Mouse (Mus musculus) hindbrain, embryonic 12.5 days (tissue): ENCODE data around the gene Dcaf15. TPM values are rescaled to one million over a fixed set of nuclear protein-coding genes. Genes with fewer than 3 reads are reported as not detected.

Source experiments
- ATAC-seq: fragments of 200-750 bp; cut with Nextera tagmentation; 2 replicates; pipeline ENCODE4 v1.8.0; 2017; ENCODE audit warnings: moderate TSS enrichment; ENCODE audit not compliant: low FRiP score
- H3K27ac ChIP-seq: fragments of 300-500 bp; sonication (generic); 2 replicates; pipeline ENCODE4 v1.5.1; 2016; ENCODE audit warnings: mild to moderate bottlenecking
- H3K27me3 ChIP-seq: fragments of 300-500 bp; sonication (generic); 2 replicates; pipeline ENCODE4 v1.6.1; 2016; ENCODE audit warnings: mild to moderate bottlenecking
- H3K36me3 ChIP-seq: fragments of 300-500 bp; sonication (generic); 2 replicates; pipeline ENCODE4 v1.6.1; 2016; ENCODE audit warnings: mild to moderate bottlenecking
- H3K4me1 ChIP-seq: fragments of 300-500 bp; sonication (generic); 2 replicates; pipeline ENCODE4 v1.6.1; 2016
- H3K4me2 ChIP-seq: fragments of 300-500 bp; sonication (generic); replicated peaks from 2 replicates; pipeline ENCODE4 v1.6.1; 2016; ENCODE audit warnings: mild to moderate bottlenecking
- H3K4me3 ChIP-seq: fragments of 300-500 bp; sonication (generic); 2 replicates; pipeline ENCODE4 v1.5.1; 2016; ENCODE audit warnings: mild to moderate bottlenecking
- H3K9ac ChIP-seq: fragments of 300-500 bp; sonication (generic); 2 replicates; pipeline ENCODE4 v1.6.1; 2016; ENCODE audit warnings: mild to moderate bottlenecking, moderate library complexity
- H3K9me3 ChIP-seq: fragments of 300-500 bp; sonication (generic); replicated peaks from 2 replicates; pipeline ENCODE4 v1.6.1; 2016; ENCODE audit warnings: mild to moderate bottlenecking
- WGBS: fragments of 180-500 bp; shearing (Covaris S2); methylation state at CpG from one replicate; pipeline ENCODE4 v1.1.7; 2016; 5-methylcytosine and 5-hydroxymethylcytosine counted together
- polyA plus RNA-seq: library from polyadenylated mRNA; unstranded; fragments of >200 nt; fragmentation: Nextera tagmentation; extraction: Ambion mirVana; gene quantifications from 2 replicates; pipeline ENCODE4 v1.2.1, GENCODE M21; 2016

The Dcaf15 gene
- polyA plus RNA-seq, 1 experiment from 2014 or later, result 19.7 TPM

DNA sequence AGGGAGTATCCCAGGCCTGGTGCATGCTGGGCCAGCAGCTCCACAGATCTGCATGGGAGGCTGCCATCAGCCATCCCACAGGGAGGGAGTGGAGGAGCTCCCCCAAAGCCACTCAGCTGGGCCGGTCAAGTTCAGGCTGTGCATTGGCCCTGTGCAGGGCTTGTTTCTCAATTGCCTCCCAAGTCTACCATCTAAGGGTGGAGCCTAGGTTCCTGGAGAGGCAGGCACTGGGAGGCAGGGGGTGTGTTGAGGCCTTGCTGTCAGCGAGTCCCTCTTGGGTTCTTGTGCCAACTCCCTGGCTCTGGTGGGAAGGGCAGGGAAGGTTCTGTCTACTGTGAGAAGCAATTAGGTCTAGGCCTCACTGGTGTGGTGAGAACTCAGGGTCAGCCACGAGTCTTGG is 32.6 kb downstream of the Dcaf15 start:
- H3K4me2 ChIP-seq, result no peak overlapping the region
- H3K27me3 ChIP-seq, result no peaks in the 10 kb centered on the region
- WGBS, result 76% methylated on average over 3 of the region's 3 CpGs
- peaks cover 52% of the 10 kb centered on the region for H3K4me1 ChIP-seq
- no peaks in the 10 kb centered on the region for H3K9me3 ChIP-seq
- H3K9ac ChIP-seq, result no peak overlapping the region
- H3K36me3 ChIP-seq, result peaks cover 16% of the 10 kb centered on the region
- H3K27ac ChIP-seq, result no peak overlapping the region
- no peak overlapping the region for H3K4me3 ChIP-seq
- ATAC-seq, result no peak

DNA sequence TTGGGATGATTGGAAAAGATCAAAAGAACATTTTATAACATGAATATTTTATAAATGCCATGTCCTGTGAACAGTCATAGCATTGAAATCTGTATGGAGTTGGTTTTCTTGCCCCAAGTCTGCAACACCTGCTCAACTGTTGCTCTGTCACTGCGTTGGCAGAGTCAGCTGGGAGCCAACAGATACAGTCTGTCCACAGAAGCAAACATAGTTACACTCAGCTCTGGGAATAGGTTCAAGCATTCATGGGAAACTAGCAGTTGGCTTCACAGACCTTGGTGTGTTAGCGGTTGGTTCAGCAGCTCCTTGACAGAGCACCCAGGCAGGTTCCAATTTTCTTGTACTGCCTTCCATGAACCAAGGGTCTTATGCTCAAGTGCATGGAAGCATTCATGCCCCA is 33.9 kb downstream of the Dcaf15 start:
- no peak overlapping the region for H3K4me3 ChIP-seq
- H3K36me3 ChIP-seq, result peaks cover 6% of the 10 kb centered on the region; the same call in 1 of the 2 replicates
- no peak overlapping the region for H3K4me2 ChIP-seq
- no peaks in the 10 kb centered on the region for H3K27me3 ChIP-seq
- no peak for ATAC-seq
- peaks cover 55% of the 10 kb centered on the region for H3K4me1 ChIP-seq
- no peak overlapping the region for H3K9ac ChIP-seq
- H3K9me3 ChIP-seq, result no peaks in the 10 kb centered on the region
- 90% methylated on average over 2 of the region's 2 CpGs for WGBS
- H3K27ac ChIP-seq, result no peak overlapping the region

- 84% methylated on average over 5 of the region's 5 CpGs for WGBS
- no peak overlapping the region for H3K4me3 ChIP-seq
- peaks cover 57% of the 10 kb centered on the region for H3K4me1 ChIP-seq
- H3K27me3 ChIP-seq, result no peaks in the 10 kb centered on the region
- no peak overlapping the region; the same call in 1 of the 2 replicates for H3K9ac ChIP-seq
- no peaks in the 10 kb centered on the region for H3K9me3 ChIP-seq
- no peak for ATAC-seq
- peaks cover 5% of the 10 kb centered on the region; the same call in 1 of the 2 replicates for H3K36me3 ChIP-seq
- no peak overlapping the region for H3K4me2 ChIP-seq
- no peak overlapping the region for H3K27ac ChIP-seq
Observed at GRCm38 (mm10) chr8:84070241-84070640, 34.3 kb downstream of the Dcaf15 start.

DNA sequence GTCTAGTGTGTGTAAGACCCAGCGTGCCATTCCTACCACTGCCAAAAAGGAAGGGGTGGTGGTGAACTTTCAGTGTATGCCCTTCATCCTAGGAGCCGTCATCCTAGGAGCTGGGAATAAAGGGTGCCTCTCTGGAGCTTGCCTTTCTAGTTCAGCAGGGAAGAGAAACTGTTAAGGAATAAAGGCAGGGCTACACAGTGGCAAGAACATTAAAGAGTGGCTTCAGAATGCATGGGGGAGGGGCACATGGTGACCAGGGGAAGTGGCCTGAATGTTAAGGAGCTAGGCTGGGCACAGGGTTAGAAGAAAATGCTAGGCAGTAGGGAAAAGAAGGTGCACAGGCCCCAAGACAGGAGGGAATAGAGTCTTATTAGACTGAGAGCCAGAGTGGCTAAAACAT is 34.8 kb downstream of the Dcaf15 start:
- no peak for ATAC-seq
- Histone ChIP-seq H3K9ac (no peak overlapping the region; the same call in 1 of the 2 replicates), H3K4me3 (no peak overlapping the region), H3K36me3 (0 out of 2 replicates have a peak, but pooled peaks cover under 1% of the 10 kb centered on the region), H3K27me3 (no peaks in the 10 kb centered on the region), H3K27ac (no peak overlapping the region), H3K4me2 (no peak overlapping the region), H3K9me3 (no peaks in the 10 kb centered on the region), H3K4me1 (peaks cover 57% of the 10 kb centered on the region)
- WGBS, result 58% methylated on average over 2 of the region's 2 CpGs

DNA sequence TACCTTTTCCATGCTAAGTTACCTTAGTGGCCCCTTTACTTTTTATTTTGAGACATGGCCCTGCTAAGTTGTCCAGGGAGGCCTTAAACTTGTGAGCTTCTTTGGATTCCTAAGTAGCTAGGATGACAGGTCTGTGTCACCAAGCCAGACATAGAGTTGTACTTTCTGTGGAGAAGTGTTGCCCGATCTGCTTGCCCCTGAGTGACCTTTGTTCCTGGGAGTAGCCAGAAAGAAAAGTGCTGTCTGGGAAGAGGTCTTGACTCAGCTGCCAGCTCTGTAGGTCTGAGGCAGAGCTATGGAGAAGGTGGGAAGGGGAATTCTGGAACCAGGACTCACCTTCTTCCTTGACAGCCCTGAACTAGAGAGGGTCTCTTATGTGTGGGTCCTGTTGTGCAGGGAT is 35.4 kb downstream of the Dcaf15 start:
- WGBS, result 36% methylated on average over 1 of the region's 1 CpGs
- Histone ChIP-seq H3K27ac (no peak overlapping the region), H3K4me1 (peaks cover 57% of the 10 kb centered on the region)

DNA sequence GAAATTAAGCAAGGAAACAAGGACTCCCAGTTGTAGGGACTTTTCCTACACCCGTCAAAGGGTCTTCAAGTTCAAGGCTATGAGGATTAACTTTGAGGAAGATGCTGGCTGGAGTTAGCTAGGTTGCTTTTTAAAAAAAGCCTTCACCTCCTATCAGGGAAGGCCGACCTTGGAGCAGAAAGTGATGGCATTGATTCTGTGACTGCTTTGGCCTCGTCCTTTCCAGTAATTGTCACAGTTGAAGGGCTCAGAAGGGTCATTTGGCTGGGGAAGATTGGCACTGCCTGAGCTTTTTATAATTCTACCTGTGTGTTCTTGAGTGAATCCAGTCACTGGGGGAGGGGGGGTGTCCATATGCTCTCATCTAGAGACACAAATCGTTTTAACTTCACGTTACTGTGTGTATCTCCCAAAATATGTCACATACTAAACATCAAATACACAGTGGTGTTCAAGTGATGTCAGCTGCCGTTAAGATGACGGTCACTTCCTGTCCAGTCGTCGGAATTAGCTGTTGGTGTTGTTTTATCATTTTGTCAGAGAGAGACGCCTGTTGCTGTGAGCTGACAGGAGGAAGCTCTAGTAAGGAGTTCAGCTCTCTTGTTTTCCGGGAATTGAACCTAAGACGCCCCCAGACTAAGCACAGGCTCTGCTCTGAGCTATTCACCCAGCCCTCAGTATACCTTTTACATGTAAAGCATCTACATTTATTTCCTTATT is 36.1 kb downstream of the Dcaf15 start:
- Histone ChIP-seq H3K36me3 (no peaks in the 10 kb centered on the region), H3K9ac (peak overlapping the region; percentile 13; the same call in 1 of the 2 replicates), H3K9me3 (no peaks in the 10 kb centered on the region), H3K4me1 (peaks cover 53% of the 10 kb centered on the region), H3K27ac (no peak overlapping the region), H3K4me2 (peak overlapping the region; percentile 47; the same call in 1 of the 2 replicates), H3K4me3 (no peak overlapping the region), H3K27me3 (no peaks in the 10 kb centered on the region)
- 77% methylated on average over 12 of the region's 12 CpGs for WGBS
- ATAC-seq, result no peak

More for the DNA sequence above, 35.4 kb downstream of the Dcaf15 start:
- Histone ChIP-seq H3K4me2 (no peak overlapping the region), H3K9me3 (no peaks in the 10 kb centered on the region), H3K4me3 (no peak overlapping the region), H3K36me3 (no peaks in the 10 kb centered on the region), H3K27me3 (no peaks in the 10 kb centered on the region), H3K9ac (no peak overlapping the region; the same call in 1 of the 2 replicates)
- ATAC-seq, result no peak

DNA sequence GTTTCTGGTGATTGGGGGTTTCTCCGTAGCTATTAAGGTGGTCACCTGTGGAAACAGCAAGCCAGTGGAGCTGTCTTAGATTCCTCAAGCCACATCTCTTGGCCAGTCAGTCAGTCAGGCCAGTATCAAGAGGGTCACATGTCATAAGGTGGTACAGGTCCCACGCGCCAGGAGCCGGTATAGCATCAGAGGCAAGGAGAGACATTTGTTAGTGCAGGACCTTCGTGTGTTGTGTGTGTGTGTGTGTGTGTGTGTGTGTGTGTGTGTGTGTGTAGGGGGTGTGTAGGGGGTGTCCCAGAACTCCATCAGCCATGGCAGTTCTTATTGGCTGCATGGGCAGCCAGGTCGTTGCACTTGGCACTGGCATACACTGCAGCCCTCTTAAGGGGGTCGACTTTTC is 36.7 kb downstream of the Dcaf15 start:
- no peak overlapping the region for H3K27ac ChIP-seq
- WGBS, result 89% methylated on average over 7 of the region's 7 CpGs
- no peak for ATAC-seq
- peak overlapping the region; percentile 98; the same call in 1 of the 2 replicates for H3K4me3 ChIP-seq
- no peaks in the 10 kb centered on the region for H3K36me3 ChIP-seq
- no peaks in the 10 kb centered on the region for H3K27me3 ChIP-seq
- H3K9me3 ChIP-seq, result no peaks in the 10 kb centered on the region
- H3K4me1 ChIP-seq, result peaks cover 48% of the 10 kb centered on the region
- H3K9ac ChIP-seq, result peak overlapping the region; percentile 13; the same call in 1 of the 2 replicates
- peak overlapping the region; percentile 47 for H3K4me2 ChIP-seq

GRCm38 (mm10) chr8:84067047-84067573 is 37.5 kb downstream of the Dcaf15 start:
- H3K27ac ChIP-seq, result peak overlapping the region; percentile 96
- peak; percentile 65 for ATAC-seq
- H3K4me1 ChIP-seq, result peaks cover 40% of the 10 kb centered on the region
- no peaks in the 10 kb centered on the region for H3K27me3 ChIP-seq
- H3K9ac ChIP-seq, result peak overlapping the region; percentile 84
- no peaks in the 10 kb centered on the region for H3K36me3 ChIP-seq
- WGBS, result 1% methylated on average over 50 of the region's 58 CpGs
- H3K4me2 ChIP-seq, result peak overlapping the region; percentile 47
- H3K9me3 ChIP-seq, result no peaks in the 10 kb centered on the region
- peak overlapping the region; percentile 98 for H3K4me3 ChIP-seq

- H3K9me3 ChIP-seq, result no peaks in the 10 kb centered on the region
- H3K27me3 ChIP-seq, result no peaks in the 10 kb centered on the region
- 0% methylated on average over 51 of the region's 51 CpGs for WGBS
Observed at GRCm38 (mm10) chr8:84066291-84066930, 38.2 kb downstream of the Dcaf15 start, which contains the start of gene Rfx1. Gene Rfx1 (plus strand): TSS chr8:84066834.

GRCm38 (mm10) chr8:84065457-84066072 is 39.0 kb downstream of the Dcaf15 start:
- H3K27me3 ChIP-seq, result no peaks in the 10 kb centered on the region
- H3K4me2 ChIP-seq, result peak overlapping the region; percentile 71
- peak overlapping the region; percentile 64 for H3K9ac ChIP-seq
- peaks cover 34% of the 10 kb centered on the region for H3K4me1 ChIP-seq
- 23% methylated on average over 5 of the region's 5 CpGs for WGBS
- no peaks in the 10 kb centered on the region for H3K36me3 ChIP-seq
- H3K4me3 ChIP-seq, result peak overlapping the region; percentile 98
- H3K27ac ChIP-seq, result peak overlapping the region; percentile 96
- no peaks in the 10 kb centered on the region for H3K9me3 ChIP-seq
- no peak for ATAC-seq

More at GRCm38 (mm10) chr8:84066291-84066930, 38.2 kb downstream of the Dcaf15 start, which contains the start of gene Rfx1:
- peak within 1 kb of the TSS; percentile 98 for H3K4me3 ChIP-seq
- peaks cover 34% of the 10 kb centered on the region for H3K4me1 ChIP-seq
- peak within 1 kb of the TSS; percentile 84 for H3K9ac ChIP-seq
- H3K36me3 ChIP-seq, result no peaks in the 10 kb centered on the region
- ATAC-seq, result peak; percentile 98
- H3K4me2 ChIP-seq, result peak within 1 kb of the TSS; percentile 71
- H3K27ac ChIP-seq, result peak within 1 kb of the TSS; percentile 96

- Histone ChIP-seq H3K27me3 (no peaks in the 10 kb centered on the region), H3K4me3 (peak within 1 kb of the TSS; percentile 98), H3K9me3 (no peaks in the 10 kb centered on the region), H3K9ac (peak within 1 kb of the TSS; percentile 64), H3K36me3 (no peaks in the 10 kb centered on the region), H3K27ac (peak within 1 kb of the TSS; percentile 96), H3K4me2 (peak within 1 kb of the TSS; percentile 71), H3K4me1 (peaks cover 30% of the 10 kb centered on the region)
- no peak for ATAC-seq
- WGBS, result 89% methylated on average over 1 of the region's 1 CpGs
Observed at GRCm38 (mm10) chr8:84065037-84065436, 39.5 kb downstream of the Dcaf15 start, which contains the start of gene Gm10643. Gene Gm10643 (minus strand): TSS chr8:84065137.
